Mouse (Mus musculus) urinary bladder, postnatal 14 days (tissue): ENCODE results near the gene Map3k15.

ENCODE experiments used
- DNase-seq: peaks from one replicate; pipeline ENCODE4 v3.0.0; 2021; ENCODE audit warnings: low spot score

The Map3k15 gene

GRCm38 (mm10) chrX:159988002-159988960, at the start of gene Map3k15:
TSS of gene Map3k15 (plus strand) at chrX:159988433.
- DNase-seq: peak; percentile 50

DNA sequence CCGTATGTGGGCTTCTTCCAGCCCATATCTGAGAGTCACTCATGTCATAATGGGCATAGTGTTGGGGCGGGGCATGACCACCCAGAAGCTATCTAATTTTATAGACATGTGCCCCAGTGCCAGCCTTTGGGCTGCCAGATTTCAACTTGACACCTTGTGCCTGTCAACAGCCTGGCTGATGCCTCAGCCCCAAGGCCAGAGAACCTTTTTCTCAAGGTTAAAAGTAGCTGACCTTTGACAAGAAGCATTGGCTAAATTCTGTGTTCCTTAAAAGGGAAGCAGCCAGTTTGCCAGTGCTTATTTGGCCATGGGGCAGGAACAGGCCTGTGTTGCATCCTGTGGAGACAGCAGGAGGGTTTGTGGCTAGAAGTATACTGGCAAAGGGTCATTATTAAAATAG, 45.7 kb upstream of the Map3k15 start:
- no peak for DNase-seq

GRCm38 (mm10) chrX:159943586-159943985, 44.6 kb upstream of the Map3k15 start:
- no peak for DNase-seq

GRCm38 (mm10) chrX:159953546-159954429, 34.4 kb upstream of the Map3k15 start:
- no peak for DNase-seq

- DNase-seq: no peak
Measured at GRCm38 (mm10) chrX:159954430-159954779, 33.8 kb upstream of the Map3k15 start.

GRCm38 (mm10) chrX:159955433-159955832, 32.8 kb upstream of the Map3k15 start:
- no peak for DNase-seq

GRCm38 (mm10) chrX:159961385-159961784, 26.8 kb upstream of the Map3k15 start:
- DNase-seq: no peak

DNA sequence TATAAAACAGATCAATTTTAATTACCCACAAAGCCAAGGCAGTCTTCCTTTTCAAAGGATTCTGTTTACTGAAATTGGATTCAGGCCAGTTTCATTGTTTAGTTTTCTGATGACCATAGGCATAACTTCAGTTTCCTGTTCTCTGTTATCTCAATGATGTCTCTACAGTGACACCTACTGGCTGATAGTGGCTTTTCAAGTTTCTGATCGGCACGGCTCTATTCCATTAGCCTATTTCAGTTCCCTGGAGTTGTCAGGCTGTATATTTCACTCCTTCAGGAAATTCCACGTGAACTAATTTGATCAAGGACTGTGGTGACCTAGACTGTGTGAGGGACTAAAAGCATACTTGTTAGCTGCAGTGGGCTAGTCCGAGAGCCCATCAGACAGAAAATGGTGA, 25.0 kb upstream of the Map3k15 start:
- DNase-seq: peak; percentile 49

DNA sequence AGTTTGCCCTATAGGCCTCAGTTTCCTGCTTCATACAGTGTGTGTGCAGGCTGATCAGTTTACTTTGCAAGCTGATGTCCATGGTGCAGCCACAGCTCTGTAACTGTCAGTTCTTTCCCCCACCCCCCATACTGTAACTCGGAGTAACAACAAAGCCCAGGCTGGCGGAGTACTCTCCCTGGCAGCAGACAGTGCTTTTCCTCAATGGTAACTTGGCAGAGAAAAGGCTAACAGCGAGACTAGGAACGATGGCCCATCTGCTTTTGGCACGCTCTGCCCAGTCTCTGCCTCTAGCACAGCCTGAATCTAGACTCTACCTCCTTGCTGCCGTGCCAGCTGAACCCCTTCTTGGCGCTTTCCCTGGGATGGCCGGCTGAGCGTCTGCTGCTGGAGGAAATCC, 24.3 kb upstream of the Map3k15 start:
- no peak for DNase-seq

DNA sequence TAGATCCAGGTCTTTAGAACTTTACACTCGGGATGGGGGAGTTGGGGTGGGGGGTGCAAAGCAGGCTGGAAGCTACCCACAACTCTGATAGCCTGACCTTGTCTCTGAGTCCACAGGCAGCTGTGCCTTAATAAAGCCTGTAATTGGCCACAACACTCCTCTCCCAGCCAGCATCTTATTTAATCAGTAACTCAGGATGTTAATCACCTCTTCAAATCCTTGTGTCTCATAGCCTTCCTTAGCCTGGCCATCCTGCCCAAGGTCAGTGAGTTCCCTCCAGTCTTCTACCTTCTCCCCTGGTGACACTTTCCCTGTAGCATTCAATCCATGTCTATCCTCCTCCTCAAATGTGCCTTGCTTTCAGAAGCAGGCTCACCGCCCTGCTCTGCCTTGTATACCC, 19.2 kb upstream of the Map3k15 start:
- DNase-seq: no peak

DNA sequence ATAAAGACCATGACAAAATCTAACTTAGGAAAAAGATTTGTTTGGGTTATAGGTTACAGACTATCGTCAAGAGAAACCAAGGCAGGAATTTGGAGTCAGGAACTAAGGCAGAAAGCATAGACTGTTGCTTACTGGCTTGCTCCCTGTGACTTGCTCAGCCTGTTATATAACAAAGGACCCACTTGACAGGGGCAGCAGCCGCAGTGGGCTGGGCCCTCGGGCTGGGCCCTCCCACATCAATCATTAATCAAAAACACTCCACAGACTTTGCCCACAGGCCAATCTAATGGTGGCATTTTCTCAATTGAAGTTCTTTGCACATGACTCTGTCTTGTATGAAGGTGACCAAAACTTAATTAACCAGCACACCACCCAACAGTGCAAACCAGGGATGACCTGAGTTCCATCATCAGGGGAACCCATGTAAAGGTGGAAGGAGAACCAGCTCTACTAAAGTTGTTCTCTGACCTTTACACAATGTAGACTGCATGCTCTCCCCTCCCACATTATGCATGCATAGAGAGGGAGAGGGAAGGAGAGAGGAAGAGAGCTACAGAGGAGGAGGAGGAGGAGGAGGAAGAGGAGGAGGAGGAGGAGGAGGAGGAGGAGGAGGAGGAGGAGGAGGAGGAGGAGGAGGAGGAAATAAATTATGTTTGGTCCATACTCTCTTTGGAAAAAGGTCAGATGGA, 17.0 kb upstream of the Map3k15 start:
- DNase-seq: no peak

DNA sequence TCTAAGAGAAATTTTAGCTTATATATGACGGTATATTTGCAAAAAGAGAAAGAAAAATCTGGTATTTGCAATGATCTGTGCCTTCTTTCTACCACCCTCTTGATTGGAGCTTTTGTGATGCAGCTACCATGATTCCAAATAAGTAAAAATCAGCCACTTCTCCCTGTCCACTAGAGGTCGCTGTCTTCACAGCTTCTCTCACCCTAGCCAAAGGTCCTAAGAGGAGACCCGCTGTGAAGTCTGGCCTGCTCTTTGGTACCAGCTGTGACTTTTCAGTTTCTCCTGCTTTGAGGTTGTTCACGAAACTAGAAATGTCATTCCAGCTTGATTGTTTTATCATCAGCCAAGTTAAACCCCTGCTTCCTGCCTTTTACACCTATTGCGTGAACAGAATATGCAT, 14.5 kb upstream of the Map3k15 start:
- DNase-seq: no peak

- DNase-seq: no peak
Measured at GRCm38 (mm10) chrX:159976243-159976642, 12.0 kb upstream of the Map3k15 start.

- no peak for DNase-seq
Measured at GRCm38 (mm10) chrX:159995808-159996207, 7.6 kb downstream of the Map3k15 start.

- DNase-seq: no peak
Measured at GRCm38 (mm10) chrX:160053306-160053705, 65.1 kb downstream of the Map3k15 start.

DNA sequence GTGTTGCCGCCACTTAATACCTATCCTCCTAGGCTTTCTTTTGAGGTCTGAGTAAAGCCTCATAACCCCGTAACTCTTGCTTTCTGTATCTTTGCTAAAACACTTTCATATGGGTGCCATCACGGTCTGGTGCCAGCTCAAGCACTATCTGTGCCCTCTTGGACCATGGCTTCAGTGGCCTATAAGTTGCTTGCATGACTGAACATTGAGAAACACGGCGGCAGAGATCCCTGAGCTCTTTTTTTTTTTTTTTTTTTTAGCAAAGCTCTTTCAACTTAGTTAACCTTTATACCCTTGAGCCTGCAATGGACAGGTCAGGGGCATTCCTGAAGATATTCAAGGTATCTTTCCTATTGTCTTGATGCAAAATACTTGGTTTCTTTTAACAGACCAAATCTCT, 66.4 kb downstream of the Map3k15 start:
- DNase-seq: no peak

DNA sequence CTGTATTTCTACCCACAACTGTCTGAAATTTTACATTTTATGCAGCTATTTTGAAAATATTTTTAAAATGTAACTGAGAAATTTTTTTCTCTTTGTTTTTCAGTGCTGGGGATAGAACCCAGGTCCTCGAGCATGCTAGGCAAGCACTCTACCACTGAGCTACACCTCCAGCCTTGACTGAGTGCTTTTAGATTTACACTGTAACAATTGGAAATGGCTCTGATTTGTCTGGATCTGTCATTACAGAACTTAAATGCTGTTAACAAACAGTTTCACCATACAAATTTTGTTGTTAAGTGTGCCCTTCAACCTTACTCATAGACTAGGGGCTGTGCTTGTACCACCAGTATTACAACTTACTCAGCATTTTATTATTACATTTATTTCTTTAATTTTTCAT, 103.7 kb downstream of the Map3k15 start:
- DNase-seq: no peak

DNA sequence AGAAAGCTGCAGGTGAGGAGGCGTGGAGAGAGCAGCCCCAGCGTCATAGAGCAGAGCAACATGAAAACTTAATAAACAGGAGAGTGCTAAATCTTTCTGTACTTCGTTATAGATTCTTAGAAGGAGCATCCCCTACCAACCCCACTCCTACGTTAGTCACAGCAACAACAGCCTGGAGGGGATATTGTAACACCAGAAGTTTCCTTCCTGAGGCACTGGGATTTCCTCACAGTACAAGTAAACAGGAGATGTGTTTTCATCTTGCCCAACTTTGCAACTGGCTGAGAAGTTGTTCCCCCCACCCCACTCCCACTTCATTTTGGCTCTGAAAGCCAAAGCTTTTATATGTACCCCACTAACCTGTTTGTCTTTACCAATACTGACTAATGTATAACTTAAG, 119.6 kb downstream of the Map3k15 start:
- no peak for DNase-seq

- DNase-seq: no peak
Measured at GRCm38 (mm10) chrX:160113777-160114176, 125.5 kb downstream of the Map3k15 start.

GRCm38 (mm10) chrX:160116074-160116473, 127.8 kb downstream of the Map3k15 start:
- DNase-seq: no peak

DNA sequence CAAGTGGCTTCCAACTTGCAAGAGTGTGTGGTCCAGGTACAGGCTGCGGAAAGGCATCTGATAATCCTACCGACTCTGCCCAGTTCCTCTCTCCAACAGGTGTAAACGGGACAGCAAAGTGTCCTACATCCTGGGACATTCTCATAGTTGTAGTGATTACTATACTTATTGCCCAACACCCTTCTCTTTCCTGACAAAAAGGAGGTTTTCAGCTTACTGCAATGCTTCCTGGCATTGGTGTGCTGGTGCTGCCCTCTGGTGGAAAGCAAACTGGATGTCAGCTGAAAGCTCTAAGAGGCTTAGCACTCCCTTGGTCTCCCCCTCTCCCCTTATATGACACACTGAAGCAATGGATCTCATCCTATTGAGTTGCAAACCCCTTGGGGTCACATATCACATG, 128.4 kb downstream of the Map3k15 start:
- DNase-seq: peak; percentile 48

- DNase-seq: no peak
Measured at GRCm38 (mm10) chrX:160134136-160134843, 146.1 kb downstream of the Map3k15 start.
